Mouse (Mus musculus) testis, adult 2 months (tissue): ENCODE data around the gene Slc13a4. TPM values are rescaled to one million over a fixed set of nuclear protein-coding genes. Genes with fewer than 3 reads are reported as not detected.

Source experiments
- H3K27ac ChIP-seq: fragments of 200-500 bp; 2 replicates; pipeline ENCODE4 v1.5.1; 2012; ENCODE audit warnings: low read depth, low read length; ENCODE audit not compliant: control insufficient read depth, insufficient read depth
- H3K27me3 ChIP-seq: fragments of 200-500 bp; 2 replicates; pipeline ENCODE4 v1.6.1; 2012; ENCODE audit warnings: mild to moderate bottlenecking, low read length, moderate library complexity; ENCODE audit not compliant: control insufficient read depth, insufficient read depth
- H3K36me3 ChIP-seq: fragments of 200-500 bp; 2 replicates; pipeline ENCODE4 v1.6.1; 2012; ENCODE audit warnings: mild to moderate bottlenecking, low read length; ENCODE audit not compliant: control insufficient read depth, insufficient read depth
- H3K4me1 ChIP-seq: fragments of 200-500 bp; 2 replicates; pipeline ENCODE4 v1.6.1; 2012; ENCODE audit warnings: low read length; ENCODE audit not compliant: control insufficient read depth, insufficient read depth
- H3K4me3 ChIP-seq: fragments of 200-500 bp; 2 replicates; pipeline ENCODE4 v1.5.1; 2012; ENCODE audit warnings: low read depth, mild to moderate bottlenecking, low read length, moderate library complexity, mixed read lengths; ENCODE audit not compliant: control insufficient read depth
- CTCF ChIP-seq: fragments of 200-500 bp; IDR thresholded peaks from 2 replicates; pipeline ENCODE4 v1.5.1; 2012; ENCODE audit warnings: low read depth, mild to moderate bottlenecking, inconsistent platforms, low read length, moderate library complexity; ENCODE audit not compliant: control insufficient read depth, insufficient read depth, insufficient replicate concordance
- POLR2A ChIP-seq: fragments of 200-500 bp; IDR thresholded peaks from 2 replicates; pipeline ENCODE4 v1.6.1; 2012; ENCODE audit warnings: low read depth, mild to moderate bottlenecking, inconsistent platforms, low read length, moderate library complexity; ENCODE audit not compliant: control insufficient read depth
- polyA plus RNA-seq: library from polyadenylated mRNA; depleted of rRNA; stranded (reverse); fragments of >200 nt; gene quantifications from 2 replicates; pipeline ENCODE4 v1.2.3, GENCODE M21; 2012; rRNA removed

The Slc13a4 gene
- polyA plus RNA-seq, 1 experiment = 3.9 TPM

GRCm38 (mm10) chr6:35243989-35244388 is 63.9 kb downstream of the Slc13a4 start:
- H3K27ac ChIP-seq = no peak overlapping the region
- peaks cover 2% of the 10 kb centered on the region; the same call in 1 of the 2 replicates for H3K36me3 ChIP-seq
- no peak for TF ChIP-seq CTCF
- TF ChIP-seq POLR2A = no peak
- no peaks in the 10 kb centered on the region for H3K27me3 ChIP-seq
- no peaks in the 10 kb centered on the region for H3K4me1 ChIP-seq
- H3K4me3 ChIP-seq = no peak overlapping the region

- Histone ChIP-seq H3K27ac (no peak overlapping the region), H3K4me3 (no peak overlapping the region), H3K4me1 (no peaks in the 10 kb centered on the region), H3K36me3 (peaks cover 2% of the 10 kb centered on the region; the same call in 1 of the 2 replicates), H3K27me3 (no peaks in the 10 kb centered on the region)
- TF ChIP-seq POLR2A (no peak), CTCF (no peak; the same call in 1 of the 2 replicates)
Observed at GRCm38 (mm10) chr6:35243252-35243651, 64.7 kb downstream of the Slc13a4 start.

GRCm38 (mm10) chr6:35236108-35236785 is 71.7 kb downstream of the Slc13a4 start:
- no peak overlapping the region for H3K4me3 ChIP-seq
- peaks cover 3% of the 10 kb centered on the region; the same call in 1 of the 2 replicates for H3K36me3 ChIP-seq
- H3K4me1 ChIP-seq = no peaks in the 10 kb centered on the region
- no peak for TF ChIP-seq POLR2A
- no peak for TF ChIP-seq CTCF
- H3K27me3 ChIP-seq = no peaks in the 10 kb centered on the region
- H3K27ac ChIP-seq = no peak overlapping the region

GRCm38 (mm10) chr6:35229415-35229814 is 78.5 kb downstream of the Slc13a4 start:
- no peak overlapping the region for H3K4me3 ChIP-seq
- no peaks in the 10 kb centered on the region for H3K4me1 ChIP-seq
- H3K36me3 ChIP-seq = peaks cover 3% of the 10 kb centered on the region
- no peaks in the 10 kb centered on the region for H3K27me3 ChIP-seq
- TF ChIP-seq CTCF (no peak), POLR2A (no peak)
- no peak overlapping the region for H3K27ac ChIP-seq

- Histone ChIP-seq H3K4me1 (no peaks in the 10 kb centered on the region), H3K4me3 (no peak overlapping the region), H3K27ac (no peak overlapping the region), H3K36me3 (peaks cover 2% of the 10 kb centered on the region), H3K27me3 (no peaks in the 10 kb centered on the region)
- TF ChIP-seq CTCF (no peak), POLR2A (no peak)
Observed at GRCm38 (mm10) chr6:35225696-35226095, 82.2 kb downstream of the Slc13a4 start.

Other genes with a start within 250 kb of the Slc13a4 start
- 56.1 and 60.8 TPM in 2 replicates for gene Cnot4, start 174.4 kb downstream of the Slc13a4 start, polyA plus RNA-seq
- 85.0 and 101 TPM in 2 replicates for gene Nup205, start 130.7 kb downstream of the Slc13a4 start, polyA plus RNA-seq
- gene Fam180a, start 18.0 kb upstream of the Slc13a4 start, polyA plus RNA-seq = 0.08 and 0.21 TPM in 2 replicates
- 14.4 and 18.2 TPM in 2 replicates for gene Mtpn, start 231.8 kb upstream of the Slc13a4 start, polyA plus RNA-seq